Comparison of ENCODE assay signal across 15 mouse cellular contexts in the genomic region with DNA sequence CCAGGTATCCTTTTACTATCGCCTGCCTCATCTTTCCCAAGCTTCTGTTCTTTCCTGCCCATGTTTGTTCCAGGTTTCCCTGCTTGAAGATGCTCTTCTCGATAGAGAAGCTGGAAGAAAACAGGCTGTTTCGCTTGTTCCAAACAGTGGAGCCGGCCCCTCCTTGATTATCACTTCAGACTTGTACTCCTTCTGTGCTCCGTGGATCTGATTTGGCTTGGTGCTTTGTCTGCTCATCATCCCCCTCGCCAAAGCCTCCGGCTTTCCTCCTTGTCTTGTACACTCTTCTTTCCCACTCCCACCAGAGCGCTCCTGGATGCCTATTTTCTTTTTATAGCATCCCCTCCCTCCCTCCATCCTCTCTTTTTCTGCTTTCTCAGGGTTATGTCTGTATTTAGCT.
"Had no signal": no experiment of that assay in that cellular context is flagged by ENCODE, and none has a peak within 500 bp of the region (broad histone marks: within the 10 kb centered on the region; RNA-seq: fewer than 3 reads in every experiment).

No protein-coding gene starts in this region.

- H3K27me3 ChIP-seq: liver, embryonic 13.5 days; midbrain, embryonic 12.5 days; midbrain, embryonic 15.5 days; neural tube, embryonic 13.5 days; stomach, embryonic 15.5 days had no signal

- H3K4me3 ChIP-seq: liver, embryonic 13.5 days; midbrain, embryonic 12.5 days; midbrain, embryonic 15.5 days; myocyte; neural tube, embryonic 13.5 days; stomach, embryonic 15.5 days had no signal

- DNase-seq: kidney, adult 2 months; kidney, postnatal 25 days; liver, embryonic 13.5 days; lung, adult 2 months; lung, postnatal 14 days; lung, postnatal 4 days; right cerebral cortex, postnatal 25 days; spleen, adult 18-20 months; thymus, postnatal 25 days had no signal

- H3K4me1 ChIP-seq: liver, embryonic 13.5 days; midbrain, embryonic 12.5 days; midbrain, embryonic 15.5 days; neural tube, embryonic 13.5 days; stomach, embryonic 15.5 days had no signal

- H3K27ac ChIP-seq: kidney, postnatal 0 days; liver, embryonic 13.5 days; midbrain, embryonic 12.5 days; midbrain, embryonic 15.5 days; neural tube, embryonic 13.5 days; stomach, embryonic 15.5 days had no signal
